Mouse (Mus musculus) liver, embryonic 14.5 days (tissue): ENCODE measurements around the gene March1.

ENCODE experiments used
- CTCF ChIP-seq: IDR thresholded peaks from 2 replicates; pipeline ENCODE4 v1.5.1; 2016; ENCODE audit warnings: antibody characterized with exemption, low read depth, control low read depth
- EP300 ChIP-seq: IDR thresholded peaks from 2 replicates; pipeline ENCODE4 v1.6.1; 2016; ENCODE audit warnings: antibody characterized with exemption, low read depth

GRCm38 (mm10) chr8:66520576-66520975 is 902.9 kb downstream of the March1 start:
- no peak for TF ChIP-seq CTCF
- no peak for TF ChIP-seq EP300
